Mouse (Mus musculus) E14TG2a.4 (cell line): Measurements from ENCODE around the gene Eif3f.

Experiments used
- H3K27me3 ChIP-seq: 2 replicates; pipeline ENCODE4 v1.6.1; 2014; ENCODE audit warnings: low read length, control low read depth; ENCODE audit not compliant: insufficient read depth
- H3K36me3 ChIP-seq: 2 replicates; pipeline ENCODE4 v1.6.1; 2014; ENCODE audit warnings: low read length, control low read depth; ENCODE audit not compliant: insufficient read depth
- H3K4me1 ChIP-seq: replicated peaks from 2 replicates; pipeline ENCODE4 v1.6.1; 2014; ENCODE audit warnings: low read depth, low read length, control low read depth
- H3K4me3 ChIP-seq: replicated peaks from 2 replicates; pipeline ENCODE4 v1.5.1; 2014; ENCODE audit warnings: mild to moderate bottlenecking, low read length
- H3K9me3 ChIP-seq: 2 replicates; pipeline ENCODE4 v1.6.1; 2014; ENCODE audit warnings: low read length, control low read depth
- CTCF ChIP-seq: conservative IDR thresholded peaks from 2 replicates; pipeline ENCODE4 v1.5.1; 2014; ENCODE audit warnings: low read length
- NANOG ChIP-seq: IDR thresholded peaks from 2 replicates; pipeline ENCODE4 v1.6.1; 2014; ENCODE audit warnings: borderline replicate concordance, low read length, mixed read lengths
- POU5F1 ChIP-seq: IDR thresholded peaks from 2 replicates; pipeline ENCODE4 v1.6.1; 2014; ENCODE audit warnings: low read length, borderline replicate concordance

Eif3f gene

GRCm38 (mm10) chr7:108934836-108935235 is 619 bp downstream of the Eif3f start:
- TF ChIP-seq CTCF, result no peak
- TF ChIP-seq POU5F1, result no peak
- no peak for TF ChIP-seq NANOG
- peaks cover 51% of the 10 kb centered on the region for H3K9me3 ChIP-seq
- H3K4me1 ChIP-seq, result peaks cover 9% of the 10 kb centered on the region; the same call in 1 of the 2 replicates

GRCm38 (mm10) chr7:108935411-108935810 is 1.2 kb downstream of the Eif3f start:
- peak overlapping the region; percentile 95 for H3K4me3 ChIP-seq
- peaks cover 57% of the 10 kb centered on the region for H3K9me3 ChIP-seq
- H3K4me1 ChIP-seq, result peaks cover 9% of the 10 kb centered on the region; the same call in 1 of the 2 replicates
- TF ChIP-seq POU5F1 (no peak), CTCF (no peak), NANOG (no peak)
- peaks cover 56% of the 10 kb centered on the region for H3K36me3 ChIP-seq
- H3K27me3 ChIP-seq, result no peaks in the 10 kb centered on the region

More at GRCm38 (mm10) chr7:108934836-108935235, 619 bp downstream of the Eif3f start:
- Histone ChIP-seq H3K27me3 (no peaks in the 10 kb centered on the region), H3K36me3 (peaks cover 50% of the 10 kb centered on the region), H3K4me3 (peak overlapping the region; percentile 95)

DNA sequence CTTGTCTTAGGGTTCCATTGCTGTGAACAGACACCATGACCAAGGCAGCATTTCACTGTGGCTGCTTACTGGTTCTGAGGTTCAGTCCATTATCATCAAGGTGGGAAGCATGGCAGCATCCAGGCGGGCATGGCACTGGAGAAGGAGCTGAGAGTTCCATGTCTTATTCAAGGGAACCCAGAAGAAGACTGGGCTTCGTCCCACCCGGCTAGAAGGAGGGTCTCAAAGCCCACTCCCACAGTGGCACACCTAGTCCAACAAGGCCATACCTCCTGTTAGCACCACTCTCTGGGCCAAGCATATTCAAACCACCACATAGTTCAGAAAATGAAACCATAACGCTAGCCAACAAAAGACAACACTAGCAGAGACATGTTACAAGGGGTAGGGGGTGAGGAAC is 2.4 kb downstream of the Eif3f start:
- TF ChIP-seq POU5F1 (no peak), NANOG (no peak), CTCF (no peak)
- 0 out of 2 replicates have a peak overlapping the region, but pooled peaks have one; percentile 95 for H3K4me3 ChIP-seq
- peaks cover 68% of the 10 kb centered on the region for H3K36me3 ChIP-seq

GRCm38 (mm10) chr7:108941466-108941865 is 7.2 kb downstream of the Eif3f start:
- Histone ChIP-seq H3K4me3 (peak overlapping the region; percentile 3; the same call in 1 of the 2 replicates), H3K36me3 (peaks cover 98% of the 10 kb centered on the region), H3K4me1 (no peaks in the 10 kb centered on the region), H3K9me3 (peaks cover 69% of the 10 kb centered on the region), H3K27me3 (no peaks in the 10 kb centered on the region)
- TF ChIP-seq NANOG (no peak), POU5F1 (no peak), CTCF (no peak)

More for the DNA sequence above, 2.4 kb downstream of the Eif3f start:
- Histone ChIP-seq H3K9me3 (peaks cover 69% of the 10 kb centered on the region), H3K4me1 (peaks cover 9% of the 10 kb centered on the region; the same call in 1 of the 2 replicates), H3K27me3 (no peaks in the 10 kb centered on the region)

DNA sequence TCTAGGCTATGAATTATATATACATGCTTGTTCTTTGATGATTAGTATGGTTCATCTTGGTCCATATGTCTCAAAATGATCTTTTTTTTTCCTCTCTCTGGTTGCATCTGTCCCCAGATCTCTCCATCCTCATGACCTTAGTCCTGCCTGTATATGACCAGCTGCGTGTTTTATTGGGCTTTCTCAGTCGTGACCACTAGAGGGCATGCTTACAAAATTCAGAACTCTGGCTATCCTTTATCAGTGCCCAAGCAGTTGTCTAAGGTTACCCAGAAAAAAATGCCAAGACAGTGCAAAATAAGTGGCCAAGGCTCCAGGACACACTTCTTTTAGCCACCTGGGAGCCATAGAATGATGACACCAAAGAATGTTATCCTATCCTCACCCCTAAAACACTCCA is 9.8 kb downstream of the Eif3f start:
- H3K4me1 ChIP-seq, result peaks cover 10% of the 10 kb centered on the region
- TF ChIP-seq CTCF, result peak; percentile 79
- no peak for TF ChIP-seq NANOG
- no peaks in the 10 kb centered on the region for H3K27me3 ChIP-seq
- no peak overlapping the region for H3K4me3 ChIP-seq
- H3K36me3 ChIP-seq, result peaks cover 73% of the 10 kb centered on the region
- peaks cover 44% of the 10 kb centered on the region for H3K9me3 ChIP-seq

GRCm38 (mm10) chr7:108948611-108949010 is 14.4 kb downstream of the Eif3f start:
- Histone ChIP-seq H3K9me3 (no peaks in the 10 kb centered on the region), H3K27me3 (peaks cover 43% of the 10 kb centered on the region), H3K4me3 (no peak overlapping the region), H3K36me3 (peaks cover 27% of the 10 kb centered on the region), H3K4me1 (peaks cover 40% of the 10 kb centered on the region)
- TF ChIP-seq CTCF (no peak), NANOG (no peak), POU5F1 (no peak)

GRCm38 (mm10) chr7:108949301-108949700 is 15.1 kb downstream of the Eif3f start:
- no peak for TF ChIP-seq NANOG
- no peak for TF ChIP-seq CTCF
- no peak for TF ChIP-seq POU5F1
- no peaks in the 10 kb centered on the region for H3K9me3 ChIP-seq
- no peak overlapping the region for H3K4me3 ChIP-seq
- H3K36me3 ChIP-seq, result peaks cover 20% of the 10 kb centered on the region
- peaks cover 40% of the 10 kb centered on the region for H3K4me1 ChIP-seq
- peaks cover 43% of the 10 kb centered on the region for H3K27me3 ChIP-seq

DNA sequence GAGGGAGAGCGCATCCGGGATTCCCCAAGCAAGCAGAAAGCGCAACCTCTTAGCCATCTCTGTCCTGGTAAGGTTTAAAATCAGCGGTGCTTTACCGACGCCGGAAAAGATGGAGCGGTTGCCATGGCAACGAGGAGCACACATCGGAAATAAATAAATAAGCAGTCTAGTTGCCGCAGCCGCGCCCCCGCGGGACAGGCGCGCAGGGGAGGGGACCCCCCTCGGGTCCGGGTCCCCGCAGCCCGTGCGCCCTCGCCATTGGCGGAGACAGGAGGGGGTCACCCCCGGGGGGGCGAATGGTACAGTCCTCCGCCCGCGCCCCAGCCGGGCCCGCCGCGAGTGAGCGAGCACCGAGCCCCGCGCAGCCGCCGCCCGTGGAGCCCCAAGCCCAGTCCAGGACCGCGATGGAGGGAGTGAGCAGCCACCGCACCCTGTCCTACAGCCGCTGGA is 16.1 kb downstream of the Eif3f start, which contains the start of gene Tub:
Gene Tub (plus strand): TSS at position 27 of the 450 bp plus-strand sequence.
- Histone ChIP-seq H3K27me3 (peaks cover 43% of the 10 kb centered on the region), H3K4me3 (peak within 1 kb of the TSS; percentile 82), H3K4me1 (peaks cover 40% of the 10 kb centered on the region), H3K9me3 (no peaks in the 10 kb centered on the region), H3K36me3 (peaks cover 11% of the 10 kb centered on the region)
- TF ChIP-seq NANOG, result no peak
- TF ChIP-seq CTCF, result no peak
- no peak for TF ChIP-seq POU5F1

- H3K4me1 ChIP-seq, result peaks cover 40% of the 10 kb centered on the region
- TF ChIP-seq CTCF, result no peak
- no peak for TF ChIP-seq NANOG
- TF ChIP-seq POU5F1, result no peak
- peak overlapping the region; percentile 82 for H3K4me3 ChIP-seq
- H3K36me3 ChIP-seq, result peaks cover 6% of the 10 kb centered on the region
- H3K9me3 ChIP-seq, result no peaks in the 10 kb centered on the region
- H3K27me3 ChIP-seq, result peaks cover 43% of the 10 kb centered on the region
Measured at GRCm38 (mm10) chr7:108950762-108951331, 16.6 kb downstream of the Eif3f start.
